Mouse (Mus musculus) midbrain, postnatal 0 days (tissue): ENCODE results near the gene Gtpbp1. TPM values are rescaled to one million over a fixed set of nuclear protein-coding genes. Genes with fewer than 3 reads are reported as not detected.

Source experiments
- ATAC-seq: fragments of 200-750 bp; cut with Nextera tagmentation; 2 replicates; pipeline ENCODE4 v1.8.0; 2017; ENCODE audit warnings: moderate number of reproducible peaks, mild to moderate bottlenecking, moderate TSS enrichment, moderate library complexity; ENCODE audit not compliant: low FRiP score
- DNase-seq: peaks from one replicate; pipeline ENCODE4 v3.0.0-alpha.2; 2015; ENCODE audit warnings: low spot score
- H3K27ac ChIP-seq: fragments of 300-500 bp; sonication (generic); 2 replicates; pipeline ENCODE4 v1.5.1; 2014; ENCODE audit warnings: low read depth, mild to moderate bottlenecking, low read length, mixed read lengths
- H3K27me3 ChIP-seq: fragments of 300-500 bp; sonication (generic); 2 replicates; pipeline ENCODE4 v1.6.1; 2014; ENCODE audit warnings: low read length, control low read depth, mixed read lengths; ENCODE audit not compliant: insufficient read depth
- H3K36me3 ChIP-seq: fragments of 300-500 bp; sonication (generic); 2 replicates; pipeline ENCODE4 v1.6.1; 2014; ENCODE audit warnings: low read length, control low read depth, mixed read lengths; ENCODE audit not compliant: insufficient read depth
- H3K4me1 ChIP-seq: fragments of 300-500 bp; sonication (generic); 2 replicates; pipeline ENCODE4 v1.6.1; 2014; ENCODE audit warnings: mild to moderate bottlenecking, control low read depth, antibody characterized with exemption, low read length, mixed read lengths; ENCODE audit not compliant: insufficient read depth
- H3K4me2 ChIP-seq: fragments of 300-500 bp; sonication (generic); 2 replicates; pipeline ENCODE4 v1.6.1; 2014; ENCODE audit warnings: low read depth, mild to moderate bottlenecking, low read length, mixed read lengths; ENCODE audit not compliant: poor library complexity, severe bottlenecking
- H3K4me3 ChIP-seq: fragments of 300-500 bp; sonication (generic); 2 replicates; pipeline ENCODE4 v1.5.1; 2014; ENCODE audit warnings: low read depth, mild to moderate bottlenecking, low read length, moderate library complexity
- H3K9ac ChIP-seq: fragments of 300-500 bp; sonication (generic); replicated peaks from 2 replicates; pipeline ENCODE4 v1.6.1; 2014; ENCODE audit warnings: mild to moderate bottlenecking, low read length, moderate library complexity, mixed read lengths; ENCODE audit not compliant: poor library complexity, severe bottlenecking
- H3K9me3 ChIP-seq: fragments of 300-500 bp; sonication (generic); 2 replicates; pipeline ENCODE4 v1.6.1; 2016; ENCODE audit warnings: low read length, control low read depth
- CTCF ChIP-seq: IDR thresholded peaks from 2 replicates; pipeline ENCODE4 v1.5.1; 2016; ENCODE audit warnings: antibody characterized with exemption, mild to moderate bottlenecking
- WGBS: fragments of 180-500 bp; shearing (Covaris S2); extraction: QIAGEN DNeasy Blood & Tissue Kit; methylation state at CpG from one replicate; pipeline ENCODE4 v1.1.7; 2014; 5-methylcytosine and 5-hydroxymethylcytosine counted together
- polyA plus RNA-seq: library from polyadenylated mRNA; unstranded; fragments of >200 nt; fragmentation: Nextera tagmentation; extraction: Ambion mirVana; gene quantifications from 2 replicates; pipeline ENCODE4 v1.2.1, GENCODE M21; 2015
- total RNA-seq: library from RNA; depleted of rRNA; stranded (reverse); fragments of >200 nt; gene quantifications from 2 replicates; pipeline ENCODE4 v1.2.3, GENCODE M21; 2014

Gene Gtpbp1
- total and polyA plus RNA-seq, 2 experiments from 2014 or later: 40.0 to 99.3 TPM

DNA sequence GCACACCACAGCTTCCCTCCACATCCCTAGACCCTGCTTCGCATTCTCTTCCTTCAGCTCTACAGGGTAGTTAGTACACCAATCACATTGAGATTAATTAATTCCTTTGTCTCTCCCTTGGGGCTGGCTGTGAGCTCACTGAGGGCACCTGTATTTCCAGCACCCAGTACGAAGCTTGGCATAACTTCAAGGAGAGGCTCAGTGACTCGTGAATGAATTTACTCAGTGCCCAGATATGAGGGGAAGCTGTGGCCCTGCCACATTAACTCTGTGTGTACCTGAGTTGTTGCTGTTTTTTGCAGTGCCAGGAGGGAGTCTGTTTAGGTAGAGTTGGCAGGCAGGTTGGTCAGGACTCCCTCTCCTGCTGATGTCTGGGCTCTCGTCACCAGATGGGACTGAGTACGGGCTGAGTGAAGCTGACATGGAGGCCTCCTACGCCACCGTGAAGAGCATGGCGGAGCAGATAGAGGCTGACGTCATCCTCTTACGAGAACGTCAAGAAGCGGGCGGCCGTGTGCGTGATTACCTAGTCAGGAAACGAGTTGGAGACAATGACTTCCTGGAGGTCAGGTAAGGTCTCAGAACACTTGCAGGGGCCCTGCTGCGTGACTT, 16.1 kb downstream of the Gtpbp1 start:
- Histone ChIP-seq H3K27ac (no peak overlapping the region), H3K4me1 (no peaks in the 10 kb centered on the region), H3K4me2 (no peak overlapping the region), H3K4me3 (no peak overlapping the region), H3K9ac (no peak overlapping the region), H3K9me3 (no peaks in the 10 kb centered on the region), H3K36me3 (peaks cover 28% of the 10 kb centered on the region), H3K27me3 (no peaks in the 10 kb centered on the region)
- 87% methylated on average over 17 of the region's 17 CpGs for WGBS
- DNase-seq: no peak
- no peak for TF ChIP-seq CTCF
- ATAC-seq: no peak

DNA sequence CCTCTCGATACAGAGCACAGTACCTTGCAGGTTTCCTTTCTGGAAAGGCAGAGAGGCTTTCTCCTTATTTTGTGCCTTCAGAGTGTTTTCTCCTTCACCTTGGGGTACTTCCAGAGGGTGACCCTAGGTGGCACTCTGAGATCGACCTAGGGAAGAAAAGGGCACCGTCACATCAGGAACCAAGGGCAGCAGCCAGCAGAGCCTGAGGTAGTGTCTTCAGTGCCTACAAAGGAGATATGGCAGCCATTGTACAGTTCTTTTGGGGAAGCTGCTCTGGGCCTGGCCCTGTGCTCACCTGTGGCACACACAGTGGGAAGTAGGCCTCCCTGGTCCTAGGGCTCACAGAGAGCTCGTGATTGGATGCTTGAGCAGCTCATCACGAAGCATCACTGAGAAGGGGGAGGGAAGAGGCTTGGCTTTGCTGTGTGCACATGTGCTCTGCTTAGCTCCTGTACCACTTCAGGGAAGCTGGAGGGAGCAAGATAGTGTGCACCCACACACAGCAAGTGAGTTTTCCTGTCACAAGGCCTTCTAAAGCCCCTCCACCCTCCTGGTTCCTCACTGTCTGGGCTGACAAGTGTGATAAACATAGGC, 17.7 kb downstream of the Gtpbp1 start:
- WGBS: 84% methylated on average over 4 of the region's 5 CpGs
- H3K27me3 ChIP-seq: no peaks in the 10 kb centered on the region
- DNase-seq: no peak
- H3K4me3 ChIP-seq: no peak overlapping the region
- no peak overlapping the region for H3K27ac ChIP-seq
- no peak for ATAC-seq
- no peaks in the 10 kb centered on the region for H3K4me1 ChIP-seq
- no peak overlapping the region for H3K9ac ChIP-seq
- no peaks in the 10 kb centered on the region for H3K9me3 ChIP-seq
- peaks cover 41% of the 10 kb centered on the region for H3K36me3 ChIP-seq
- no peak overlapping the region for H3K4me2 ChIP-seq
- TF ChIP-seq CTCF: no peak

DNA sequence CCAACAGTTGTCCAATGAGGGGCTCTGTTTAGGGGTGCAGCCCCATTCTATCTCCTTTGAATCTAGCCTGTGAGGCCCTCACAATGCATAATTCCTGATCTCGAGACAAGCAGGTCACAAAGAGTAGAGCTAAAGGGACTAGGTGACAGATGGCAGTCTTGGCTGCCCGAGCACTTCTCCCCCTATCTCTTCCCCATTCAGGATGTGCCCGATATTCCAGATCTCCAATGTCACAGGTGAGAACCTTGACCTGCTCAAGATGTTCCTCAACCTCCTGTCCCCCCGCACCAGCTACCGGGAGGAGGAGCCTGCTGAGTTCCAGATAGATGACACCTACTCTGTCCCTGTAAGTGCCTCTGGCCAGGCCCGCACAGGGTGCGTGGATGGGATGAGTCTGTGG, 25.0 kb downstream of the Gtpbp1 start:
- DNase-seq (no peak), ATAC-seq (no peak)
- H3K9me3 ChIP-seq: no peaks in the 10 kb centered on the region
- H3K27me3 ChIP-seq: no peaks in the 10 kb centered on the region
- no peak overlapping the region for H3K4me2 ChIP-seq
- no peak for TF ChIP-seq CTCF
- 95% methylated on average over 7 of the region's 7 CpGs for WGBS
- H3K4me3 ChIP-seq: no peak overlapping the region
- no peaks in the 10 kb centered on the region for H3K4me1 ChIP-seq
- no peak overlapping the region for H3K9ac ChIP-seq
- no peak overlapping the region for H3K27ac ChIP-seq
- peaks cover 76% of the 10 kb centered on the region for H3K36me3 ChIP-seq

DNA sequence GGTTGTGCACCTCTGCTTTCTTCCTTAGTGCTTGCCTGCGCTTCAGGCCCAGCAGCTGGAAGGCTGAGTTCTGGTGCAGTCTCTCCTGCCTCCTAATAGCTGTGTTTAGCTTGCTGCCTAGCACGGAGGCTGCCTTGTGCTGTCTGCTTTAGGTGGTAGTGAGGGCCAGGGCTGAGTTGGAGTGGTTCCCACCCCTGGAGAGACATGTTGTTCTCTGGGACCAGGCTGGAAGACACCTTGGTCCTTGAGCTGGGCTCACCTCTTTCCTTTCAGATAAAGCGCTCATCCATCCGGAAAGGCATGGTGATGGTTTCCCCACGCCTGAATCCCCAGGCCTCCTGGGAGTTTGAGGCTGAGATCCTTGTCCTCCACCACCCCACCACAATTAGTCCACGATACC, 26.1 kb downstream of the Gtpbp1 start:
- WGBS: 92% methylated on average over 6 of the region's 6 CpGs
- Histone ChIP-seq H3K4me2 (no peak overlapping the region), H3K9me3 (no peaks in the 10 kb centered on the region), H3K4me3 (no peak overlapping the region), H3K36me3 (peaks cover 74% of the 10 kb centered on the region), H3K27ac (no peak overlapping the region), H3K27me3 (no peaks in the 10 kb centered on the region), H3K4me1 (no peaks in the 10 kb centered on the region), H3K9ac (no peak overlapping the region)
- DNase-seq (no peak), ATAC-seq (no peak)
- TF ChIP-seq CTCF: no peak

DNA sequence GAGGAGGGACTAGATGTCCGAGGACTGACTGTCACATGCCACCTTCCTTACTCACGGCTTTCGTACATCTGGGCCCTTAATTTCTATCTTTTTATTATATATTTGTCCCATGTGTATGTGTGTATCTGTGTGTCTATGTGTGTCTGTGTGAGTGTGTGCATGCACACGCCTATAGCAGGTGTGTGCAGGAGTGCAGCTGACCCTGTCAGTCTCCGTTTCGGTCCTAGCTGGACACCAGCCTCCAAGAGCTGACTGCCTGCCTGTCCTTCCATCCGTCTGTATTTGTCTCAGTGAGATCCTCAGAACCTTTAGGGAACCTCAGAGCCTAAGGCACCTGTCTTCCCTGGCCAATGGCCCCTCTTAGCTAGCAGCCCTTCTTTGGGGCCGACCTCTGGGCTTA, 29.6 kb downstream of the Gtpbp1 start:
- H3K36me3 ChIP-seq: peaks cover 63% of the 10 kb centered on the region
- ATAC-seq: no peak
- H3K27me3 ChIP-seq: no peaks in the 10 kb centered on the region
- H3K27ac ChIP-seq: no peak overlapping the region
- H3K4me3 ChIP-seq: no peak overlapping the region
- H3K4me1 ChIP-seq: no peaks in the 10 kb centered on the region
- DNase-seq: no peak
- no peak overlapping the region for H3K4me2 ChIP-seq
- no peak overlapping the region for H3K9ac ChIP-seq
- TF ChIP-seq CTCF: no peak
- 94% methylated on average over 8 of the region's 8 CpGs for WGBS
- H3K9me3 ChIP-seq: no peaks in the 10 kb centered on the region

DNA sequence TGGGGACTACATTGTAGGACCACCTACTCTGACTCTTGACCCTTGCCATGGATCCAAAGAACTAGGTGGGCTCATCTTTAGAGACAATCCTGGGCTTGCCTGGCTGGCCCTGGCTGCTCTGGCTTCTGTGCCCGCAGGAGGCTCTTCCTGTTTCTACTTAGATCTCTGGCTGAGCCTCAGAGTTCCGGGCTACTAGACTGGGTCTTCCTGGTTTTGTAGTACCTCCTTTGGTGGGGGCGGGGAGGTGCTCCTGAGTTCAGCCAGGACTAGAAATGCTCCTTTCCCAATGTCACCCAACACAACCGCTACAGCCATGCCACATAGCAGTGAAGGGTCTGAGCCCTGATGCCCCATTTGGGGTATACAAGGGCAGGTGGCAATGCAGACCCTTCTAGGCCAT, 30.2 kb downstream of the Gtpbp1 start:
- Histone ChIP-seq H3K27ac (no peak overlapping the region), H3K9ac (no peak overlapping the region), H3K4me1 (no peaks in the 10 kb centered on the region), H3K4me2 (no peak overlapping the region), H3K27me3 (no peaks in the 10 kb centered on the region), H3K4me3 (no peak overlapping the region), H3K36me3 (peaks cover 64% of the 10 kb centered on the region), H3K9me3 (no peaks in the 10 kb centered on the region)
- ATAC-seq (no peak), DNase-seq (no peak)
- WGBS: 86% methylated on average over 4 of the region's 4 CpGs
- no peak for TF ChIP-seq CTCF
